Mouse (Mus musculus): ENCODE results near the gene Dazap1.

Dazap1 gene

DNA sequence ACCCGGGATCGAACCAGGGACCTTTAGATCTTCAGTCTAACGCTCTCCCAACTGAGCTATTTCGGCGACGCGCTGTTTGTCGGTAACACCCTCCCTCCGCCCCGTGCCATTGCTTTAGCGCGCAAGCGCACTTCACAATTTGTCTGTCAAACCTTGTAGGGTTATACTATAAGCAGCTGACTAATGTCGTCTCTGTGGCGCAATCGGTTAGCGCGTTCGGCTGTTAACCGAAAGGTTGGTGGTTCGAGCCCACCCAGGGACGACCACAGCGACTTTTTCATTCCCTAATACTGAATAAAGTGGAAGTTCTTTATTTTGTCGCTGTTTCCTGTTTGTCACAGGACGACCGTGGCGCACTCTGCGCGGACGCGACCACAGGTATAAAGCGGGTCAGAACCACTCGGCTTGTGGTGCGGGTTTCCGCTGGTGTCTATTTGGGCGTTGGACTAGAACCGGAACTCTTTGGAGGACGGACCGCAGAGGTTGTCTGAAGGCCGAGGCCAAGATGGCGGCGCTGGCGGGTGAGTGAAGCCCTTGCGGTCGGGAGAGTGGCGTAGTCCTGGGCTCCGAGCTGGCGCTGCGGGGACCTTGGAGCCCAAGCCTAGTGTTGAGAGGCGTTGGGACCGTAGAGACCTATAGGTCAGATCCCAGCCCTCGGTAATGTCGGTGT, 12.2 kb upstream of the Dazap1 start, which contains the start of gene Ndufs7:
Ndufs7 (plus strand) TSS at position 151 of the 670 bp plus-strand sequence.
- in situ Hi-C loops (cut with MboI, MseI) = loop anchor here (10.0 kb wide), 1 partner anchor 264 kb away; the partner anchor contains the start of genes Cnn2 and Tmem259

DNA sequence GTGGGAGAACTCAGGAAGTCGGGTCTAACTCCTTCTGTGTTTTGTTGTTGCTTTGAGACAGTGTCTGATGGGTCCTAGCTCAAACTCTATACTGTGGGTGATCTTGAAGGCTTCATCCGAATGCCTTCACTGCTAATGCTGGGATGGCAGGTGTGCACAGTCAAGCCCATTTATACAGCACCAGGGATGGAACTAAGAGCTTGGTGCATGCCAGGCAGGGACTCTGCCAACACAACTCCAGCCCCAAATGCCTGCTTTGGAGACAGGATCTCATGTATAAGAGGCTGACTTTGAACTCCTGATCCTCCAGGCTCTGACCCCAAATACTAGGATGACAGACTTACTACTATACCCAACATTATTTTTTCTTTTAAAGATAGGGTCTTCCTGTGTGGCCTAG, 11.2 kb upstream of the Dazap1 start:
- in situ Hi-C loops (cut with MboI, MseI) = no loop called here

DNA sequence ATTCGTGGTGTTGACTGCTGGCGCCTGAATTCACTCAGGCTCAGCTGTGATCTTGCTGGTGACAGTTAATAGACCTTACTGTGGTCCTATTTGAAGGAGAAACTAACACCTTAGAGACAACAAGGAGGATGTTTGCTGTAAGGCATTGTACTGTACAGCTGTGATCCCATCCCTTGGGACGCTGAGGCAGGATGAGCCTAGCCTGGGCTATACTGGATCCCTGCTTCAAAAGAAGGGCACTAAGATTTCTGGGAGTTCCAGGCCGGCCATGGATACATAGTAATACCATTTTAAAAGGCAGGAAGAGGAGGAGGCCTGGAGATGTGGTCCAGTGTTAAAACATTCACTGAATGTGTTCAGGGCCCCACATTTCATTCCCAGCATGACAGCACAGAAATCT, 10.7 kb upstream of the Dazap1 start:
- in situ Hi-C loops (cut with MboI, MseI) = no loop called here

DNA sequence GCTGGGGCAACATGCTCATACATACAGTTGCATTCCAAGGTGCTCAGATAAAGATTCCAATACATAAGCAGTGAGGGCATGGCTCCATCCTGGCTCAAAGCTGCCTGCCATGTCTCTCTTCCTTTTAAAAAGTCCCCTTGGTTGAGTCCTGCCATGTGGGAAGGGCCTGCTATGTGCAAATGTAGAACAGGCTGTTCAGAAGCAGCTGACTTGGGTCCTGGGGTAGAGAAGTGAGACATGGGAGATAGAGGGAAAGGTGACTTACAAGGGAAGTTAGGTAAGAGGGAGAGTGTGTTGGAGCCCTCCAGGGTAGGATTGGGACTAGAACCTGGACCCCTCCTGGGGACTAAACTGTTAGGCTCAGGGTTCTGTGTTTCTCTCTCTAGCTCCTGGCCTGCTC, 9.3 kb upstream of the Dazap1 start:
- in situ Hi-C loops (cut with MboI, MseI) = no loop called here

DNA sequence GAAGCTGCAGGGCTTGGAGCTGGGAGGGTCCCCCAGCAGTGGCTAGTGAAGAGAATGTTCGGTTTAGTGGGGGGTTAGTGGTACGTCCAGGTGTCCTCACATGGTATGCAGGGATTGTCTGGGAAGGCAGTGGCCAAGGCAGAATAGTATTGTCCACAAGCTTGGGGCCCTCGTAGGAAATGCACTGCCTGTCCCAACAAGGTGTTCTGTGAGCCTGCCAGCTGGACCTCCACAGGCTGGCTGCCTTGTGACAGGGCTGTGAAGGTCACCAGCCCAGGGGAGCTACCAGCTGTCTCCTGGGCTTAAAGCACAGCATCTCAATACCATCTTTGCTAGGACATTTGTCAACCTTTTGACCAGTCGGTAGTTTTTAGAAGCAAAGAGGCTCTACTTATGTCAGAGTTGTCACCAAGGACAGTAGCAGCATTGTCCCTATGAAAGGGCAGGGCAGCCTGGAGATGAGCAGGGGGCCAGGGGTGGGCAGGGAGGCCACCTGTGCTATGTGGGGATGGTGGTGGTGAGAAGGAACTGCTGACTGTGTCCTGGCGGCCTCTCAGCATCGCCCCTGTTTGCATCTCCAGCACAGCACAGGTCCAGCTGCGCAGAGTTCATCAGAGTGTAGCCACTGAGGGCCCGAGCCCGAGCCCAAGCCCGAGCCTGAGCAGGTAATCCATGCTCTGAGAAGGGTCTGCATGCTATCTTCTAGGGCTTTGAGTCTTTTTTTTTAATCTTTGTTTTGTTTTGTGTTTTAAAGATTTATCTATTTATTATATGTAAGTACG, 8.6 kb upstream of the Dazap1 start:
- in situ Hi-C loops (cut with MboI, MseI) = no loop called here

DNA sequence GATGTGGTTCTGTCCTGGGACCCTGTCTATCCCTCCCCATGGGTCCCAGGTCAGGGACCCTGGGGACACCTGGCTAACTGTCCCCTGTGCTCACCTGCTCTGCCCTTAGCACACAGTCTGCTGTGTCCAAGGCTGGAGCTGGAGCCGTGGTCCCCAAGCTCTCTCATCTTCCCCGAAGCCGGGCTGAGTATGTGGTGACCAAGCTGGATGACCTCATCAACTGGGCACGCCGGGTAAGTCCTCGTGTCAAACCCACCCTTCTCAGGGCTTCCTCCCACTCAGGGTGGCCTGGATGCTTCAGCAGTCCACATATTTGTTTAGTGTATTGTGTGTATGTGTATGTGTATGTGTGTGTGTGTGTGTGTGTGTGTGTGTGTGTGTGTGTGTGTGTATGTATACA, 7.7 kb upstream of the Dazap1 start:
- in situ Hi-C loops (cut with MboI, MseI) = no loop called here

DNA sequence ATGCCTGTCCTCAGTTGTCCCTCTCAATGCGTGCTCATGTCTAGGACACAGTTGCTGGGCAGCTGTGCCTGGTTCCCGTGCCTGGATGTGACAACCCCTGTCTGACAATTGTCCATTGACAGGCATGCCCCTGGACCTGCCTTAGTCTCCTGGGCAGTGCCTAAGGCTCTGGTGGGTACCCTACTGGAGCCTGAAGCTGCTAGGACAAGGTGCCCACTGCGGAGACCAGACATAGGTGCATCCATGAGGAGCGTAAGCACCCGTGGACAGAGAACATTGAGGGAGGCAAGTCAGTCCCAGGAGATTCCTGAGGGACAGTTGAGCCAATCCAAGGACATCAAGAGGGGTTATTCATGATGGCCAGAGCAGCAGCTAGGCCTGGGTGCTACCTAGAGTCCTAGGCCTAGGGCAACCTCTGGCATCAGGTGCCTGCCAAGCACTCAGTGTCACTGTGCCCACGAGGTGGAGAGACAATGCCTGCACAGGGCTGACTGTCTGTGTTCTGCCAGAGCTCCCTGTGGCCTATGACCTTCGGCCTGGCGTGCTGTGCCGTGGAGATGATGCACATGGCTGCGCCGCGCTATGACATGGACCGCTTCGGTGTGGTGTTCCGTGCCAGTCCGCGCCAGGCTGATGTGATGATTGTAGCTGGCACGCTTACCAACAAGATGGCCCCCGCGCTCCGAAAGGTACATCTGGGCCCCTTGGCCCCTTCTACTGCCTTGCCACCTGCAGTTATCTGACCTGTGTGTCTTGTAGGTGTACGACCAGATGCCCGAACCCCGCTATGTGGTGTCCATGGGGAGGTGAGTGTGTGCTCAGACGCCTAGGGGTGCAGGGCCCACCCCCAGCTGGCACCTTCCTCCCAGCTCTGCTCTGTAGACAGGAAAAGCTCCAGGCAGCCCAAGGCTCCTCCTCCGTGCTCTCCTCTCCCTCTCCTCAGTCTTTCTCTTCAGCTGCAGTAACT, 6.7 kb upstream of the Dazap1 start:
- in situ Hi-C loops (cut with MboI, MseI) = no loop called here

DNA sequence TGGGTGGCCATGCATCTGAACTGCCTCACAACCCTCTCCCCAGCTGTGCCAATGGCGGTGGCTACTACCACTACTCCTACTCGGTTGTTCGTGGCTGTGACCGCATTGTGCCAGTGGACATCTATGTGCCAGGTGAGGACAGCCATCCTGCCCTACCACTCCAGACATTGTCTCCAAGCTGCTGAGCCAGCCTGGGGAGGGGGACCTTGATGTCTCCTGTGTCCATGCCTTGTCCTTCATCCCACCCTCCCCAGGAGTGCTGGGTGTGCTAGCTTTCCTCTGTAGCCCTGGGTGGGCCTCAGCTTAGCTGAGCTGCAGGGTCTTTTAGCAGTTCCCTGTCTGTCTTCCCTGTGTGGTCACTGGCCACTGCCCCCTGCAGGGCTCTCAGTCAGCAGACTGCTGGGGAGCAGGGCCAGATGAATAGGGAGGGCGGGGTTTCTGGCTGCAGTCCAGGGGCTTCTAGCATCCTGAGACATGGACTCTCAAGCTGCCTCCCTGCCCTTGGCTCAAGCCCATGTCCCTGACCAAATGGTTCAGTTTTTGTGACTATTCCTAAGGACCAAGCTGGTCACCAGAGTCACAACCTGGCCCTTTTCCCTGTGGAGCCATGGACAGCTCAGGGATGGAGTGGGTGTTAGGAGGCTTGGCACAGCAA, 5.3 kb upstream of the Dazap1 start:
- in situ Hi-C loops (cut with MboI, MseI) = no loop called here

DNA sequence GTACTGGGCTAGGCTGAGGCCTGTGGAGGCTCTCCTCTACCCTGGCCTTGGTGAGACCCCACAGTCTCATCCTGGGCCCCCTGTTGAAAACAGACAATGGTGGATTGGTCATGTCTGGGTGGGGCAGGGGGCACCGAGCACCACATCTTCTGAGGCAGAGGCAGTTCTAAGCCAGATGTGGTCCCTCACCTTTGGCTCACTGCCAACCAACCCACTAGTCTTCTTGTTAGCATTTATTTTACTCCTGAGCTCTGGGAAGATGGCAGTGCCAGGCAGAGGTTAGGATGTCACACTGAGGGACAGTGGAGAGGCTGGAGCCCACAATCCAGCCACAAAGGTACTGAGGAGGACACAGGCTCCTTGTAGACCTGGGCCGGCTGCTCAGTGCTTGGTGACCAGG, 3.4 kb upstream of the Dazap1 start:
- in situ Hi-C loops (cut with MboI, MseI) = no loop called here

DNA sequence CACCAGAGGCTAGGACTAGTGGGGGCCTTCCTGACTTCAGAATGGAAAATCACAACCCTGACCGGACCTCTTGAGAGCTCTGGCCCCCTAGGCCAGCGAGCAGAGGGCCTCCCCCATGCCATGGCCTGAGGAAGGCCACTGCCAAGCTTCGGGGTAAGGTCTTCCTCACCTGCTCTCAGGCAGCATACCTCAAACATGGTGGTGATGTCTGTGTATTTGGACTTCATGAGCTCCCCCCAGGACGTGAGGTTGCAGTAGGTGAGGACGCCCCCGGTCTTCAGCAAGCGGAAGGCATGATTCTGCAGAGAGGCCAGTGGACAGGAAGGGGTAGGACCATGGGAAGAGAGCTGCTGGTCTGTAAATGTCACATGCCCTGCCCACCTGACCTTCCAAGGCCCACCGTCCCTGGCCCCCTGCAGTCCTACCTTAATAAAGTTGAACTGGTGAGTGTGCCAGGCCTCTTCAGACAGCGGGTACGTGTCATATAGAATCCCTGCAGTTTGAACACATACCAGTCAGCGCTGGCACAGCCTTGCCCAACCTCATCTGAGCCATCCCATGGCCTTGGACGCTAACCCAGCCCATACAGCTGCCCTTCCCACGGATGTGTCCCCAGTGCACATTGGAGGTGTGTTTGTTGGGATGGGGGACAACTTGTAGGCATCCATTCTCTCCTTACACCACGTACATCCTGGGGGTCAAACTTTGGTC, 2.4 kb upstream of the Dazap1 start:
- in situ Hi-C loops (cut with MboI, MseI) = no loop called here

DNA sequence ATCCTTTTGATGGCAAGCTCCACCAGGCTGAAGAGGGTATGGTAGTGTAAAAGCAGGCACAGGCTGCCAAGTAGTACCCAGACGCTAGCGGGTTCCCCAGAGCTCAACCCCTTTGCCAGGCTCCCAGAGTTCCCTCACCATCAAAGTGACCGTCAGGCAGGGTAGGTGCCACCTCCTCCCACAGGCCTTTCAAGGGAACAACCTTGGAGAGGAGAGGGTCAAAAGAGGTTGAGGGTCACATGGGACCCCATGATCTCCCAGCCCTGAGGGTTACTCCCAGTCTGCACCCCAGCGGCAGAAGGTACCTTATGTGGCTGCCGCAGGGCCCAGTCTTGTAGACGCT, 1.9 kb upstream of the Dazap1 start:
- in situ Hi-C loops (cut with MboI, MseI) = no loop called here

DNA sequence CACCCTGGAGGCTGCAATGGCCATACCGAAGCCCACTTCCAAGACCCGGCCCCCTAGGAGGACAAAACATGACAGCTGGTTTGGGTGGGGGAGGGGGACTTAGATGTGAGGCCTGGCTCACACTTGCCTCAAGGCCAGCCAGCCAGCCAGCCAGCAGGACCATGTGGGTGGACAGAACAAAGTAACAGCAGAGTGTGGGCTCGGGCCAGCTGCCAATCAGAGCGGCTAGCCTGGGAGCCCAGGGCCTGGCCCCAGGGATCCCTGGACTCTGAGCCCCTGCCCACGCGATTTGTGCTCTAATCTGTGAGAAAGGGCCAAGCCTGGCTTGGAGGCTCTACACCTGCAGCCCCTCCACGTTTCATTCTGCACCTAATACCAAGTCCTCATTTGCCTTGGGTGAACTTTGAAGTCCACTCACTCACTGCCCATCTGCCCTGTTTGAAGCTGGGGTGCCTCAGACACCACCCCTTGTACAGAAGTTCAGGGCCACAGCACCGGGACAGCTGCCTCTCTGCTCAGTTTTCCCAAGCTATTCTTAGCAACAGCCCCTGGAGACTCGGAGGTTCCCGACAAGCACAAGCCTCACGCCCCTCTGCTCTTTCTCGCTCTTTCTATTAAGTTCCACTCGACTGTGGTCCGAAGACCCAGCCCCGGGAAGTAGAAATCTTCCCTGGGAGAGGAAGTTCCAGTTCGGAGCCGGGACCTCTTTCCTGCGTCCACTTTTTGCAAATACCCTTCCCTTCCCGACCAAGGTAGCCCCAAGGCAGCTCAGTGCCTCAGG, 1.2 kb upstream of the Dazap1 start:
- in situ Hi-C loops (cut with MboI, MseI) = no loop called here

DNA sequence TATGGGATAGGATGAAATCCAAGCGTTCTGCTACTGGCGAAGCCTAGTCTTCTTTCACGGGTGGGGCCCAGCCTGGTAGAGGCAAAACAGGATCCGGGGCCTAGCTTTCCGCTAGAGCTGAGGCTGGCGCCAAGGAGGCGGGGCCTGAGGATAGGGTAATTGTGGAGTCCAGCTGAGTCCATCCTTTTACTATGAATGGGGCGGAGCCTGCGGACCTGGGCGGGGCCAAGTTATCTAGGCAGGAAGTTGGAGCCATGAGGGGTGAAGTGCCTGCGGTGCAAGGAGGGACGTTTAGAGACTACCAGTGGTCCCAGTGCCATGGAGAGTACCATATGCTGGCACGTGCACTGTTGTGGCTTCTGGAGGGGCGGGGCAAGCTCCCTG, 291 bp downstream of the Dazap1 start:
- in situ Hi-C loops (cut with MboI, MseI) = no loop called here

DNA sequence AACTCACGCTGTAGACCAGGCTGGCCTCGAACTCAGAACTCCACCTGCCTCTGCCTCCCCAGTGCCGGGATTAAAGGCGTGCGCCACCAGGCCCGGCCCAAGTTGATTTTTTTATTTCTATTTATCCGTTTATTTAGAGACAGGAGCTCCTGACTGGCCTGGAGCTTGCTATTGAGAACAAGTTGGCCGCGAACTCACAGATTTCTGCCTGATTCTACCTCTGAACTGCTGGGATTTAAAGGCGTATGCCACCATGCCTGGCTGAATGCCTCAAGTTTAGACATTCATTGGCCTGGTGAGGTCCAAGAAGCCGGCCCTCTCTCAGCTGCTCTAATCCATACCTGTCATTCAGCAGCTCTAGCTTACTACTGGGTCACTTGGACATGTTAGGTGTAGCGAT, 883 bp downstream of the Dazap1 start:
- in situ Hi-C loops (cut with MboI, MseI) = no loop called here

DNA sequence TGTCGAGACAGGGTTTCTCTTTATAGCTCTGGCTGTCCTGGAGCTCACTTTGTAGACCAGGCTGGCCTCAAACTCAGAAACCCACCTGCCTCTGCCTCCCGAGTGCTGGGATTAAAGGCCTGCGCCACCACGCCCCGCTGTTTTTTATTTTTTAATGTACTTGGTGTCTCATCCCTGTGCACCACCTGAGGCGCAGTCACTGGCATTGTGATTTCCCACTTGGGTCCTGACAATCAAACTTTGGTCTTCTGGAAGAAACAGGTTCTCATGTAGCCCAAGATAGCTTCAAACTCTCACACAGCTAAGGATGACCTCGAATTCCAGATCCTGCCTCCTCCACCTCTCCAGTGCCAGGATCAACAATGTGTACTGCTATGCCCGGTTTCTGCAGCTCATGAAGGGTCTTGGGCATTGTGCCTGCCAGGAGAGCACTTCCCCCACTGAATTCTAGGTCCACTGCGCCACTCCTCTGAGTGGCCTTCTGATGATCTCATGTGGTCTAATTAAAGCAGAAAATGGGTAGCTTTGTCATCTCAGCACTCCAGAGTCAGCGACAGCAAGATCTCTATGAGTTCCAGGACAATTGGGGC, 1.6 kb downstream of the Dazap1 start:
- in situ Hi-C loops (cut with MboI, MseI) = no loop called here

DNA sequence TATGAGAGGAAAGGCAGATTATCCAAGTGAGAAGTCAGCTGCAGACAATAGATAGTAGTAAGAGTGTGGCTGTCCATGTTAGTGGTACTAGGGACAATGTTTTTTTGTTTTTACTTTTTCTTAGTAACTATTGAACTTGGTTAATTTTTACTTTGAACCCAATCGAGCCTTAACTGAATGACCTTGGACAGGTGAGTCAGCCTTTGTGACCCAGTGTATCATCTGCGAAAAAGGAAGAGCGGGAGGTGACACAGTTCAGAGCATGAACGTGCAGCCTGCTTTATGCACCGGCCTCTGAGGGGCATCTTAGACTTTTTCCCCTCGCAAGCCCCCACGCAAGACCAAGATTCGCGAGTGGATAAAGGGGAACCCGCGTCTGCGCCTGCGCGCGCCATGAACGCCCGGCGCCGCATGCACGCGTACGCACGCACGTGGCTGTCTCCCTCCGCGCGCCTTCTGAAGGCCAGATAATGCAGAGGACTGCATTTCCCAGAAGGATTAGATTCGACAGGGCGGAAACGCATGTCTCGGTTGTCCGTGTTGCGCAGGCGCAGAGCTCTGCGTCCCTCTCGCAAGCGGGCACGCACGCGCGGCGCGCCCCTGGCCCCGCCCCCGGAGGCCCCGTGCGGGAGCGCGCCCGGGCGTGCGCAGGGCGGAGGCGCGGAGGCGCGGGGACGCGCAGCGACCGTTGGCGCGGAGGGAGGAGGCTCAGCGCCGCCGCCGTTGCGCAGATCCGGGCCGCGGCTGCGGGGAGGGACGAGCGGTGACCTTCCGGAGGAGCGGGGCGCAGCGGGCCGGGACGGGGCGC, 3.3 kb downstream of the Dazap1 start:
- in situ Hi-C loops (cut with MboI, MseI) = no loop called here

DNA sequence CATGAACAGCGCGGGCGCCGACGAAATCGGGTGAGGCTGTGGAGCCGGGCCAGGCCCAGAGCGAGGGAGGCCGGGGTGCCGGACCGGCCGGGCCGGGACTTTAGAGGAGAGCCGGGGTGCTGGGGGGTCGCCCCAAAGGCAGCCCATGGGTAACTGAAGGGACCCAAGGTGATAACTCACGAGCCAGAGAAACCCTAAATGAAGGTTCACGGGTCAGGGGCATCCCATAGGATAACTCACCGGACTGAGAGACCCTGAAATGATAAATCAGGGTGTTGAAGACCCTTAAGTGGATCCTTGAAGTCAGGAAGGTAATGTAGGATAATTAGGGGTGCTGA, 3.8 kb downstream of the Dazap1 start:
- in situ Hi-C loops (cut with MboI, MseI) = no loop called here

DNA sequence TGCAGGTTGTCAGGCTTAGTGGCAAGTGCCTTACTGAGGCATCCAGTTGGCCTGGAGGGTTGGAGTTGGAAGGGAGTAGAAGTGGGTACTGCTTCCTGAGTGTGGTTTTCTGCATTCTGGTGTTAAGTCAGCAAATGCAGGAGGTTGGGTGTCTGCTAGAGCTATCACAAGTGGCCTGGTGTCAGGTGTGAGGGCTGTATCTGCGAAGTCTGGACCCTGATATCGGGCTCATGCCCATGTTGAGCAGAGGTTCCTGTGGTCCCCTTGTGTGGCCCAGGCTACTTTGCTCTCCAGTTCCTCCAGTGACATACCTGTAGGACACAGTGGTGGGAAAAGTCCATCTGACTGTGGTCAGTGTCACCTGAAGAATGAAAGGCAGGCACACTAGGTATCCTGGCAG, 8.8 kb downstream of the Dazap1 start:
- in situ Hi-C loops (cut with MboI, MseI) = no loop called here

DNA sequence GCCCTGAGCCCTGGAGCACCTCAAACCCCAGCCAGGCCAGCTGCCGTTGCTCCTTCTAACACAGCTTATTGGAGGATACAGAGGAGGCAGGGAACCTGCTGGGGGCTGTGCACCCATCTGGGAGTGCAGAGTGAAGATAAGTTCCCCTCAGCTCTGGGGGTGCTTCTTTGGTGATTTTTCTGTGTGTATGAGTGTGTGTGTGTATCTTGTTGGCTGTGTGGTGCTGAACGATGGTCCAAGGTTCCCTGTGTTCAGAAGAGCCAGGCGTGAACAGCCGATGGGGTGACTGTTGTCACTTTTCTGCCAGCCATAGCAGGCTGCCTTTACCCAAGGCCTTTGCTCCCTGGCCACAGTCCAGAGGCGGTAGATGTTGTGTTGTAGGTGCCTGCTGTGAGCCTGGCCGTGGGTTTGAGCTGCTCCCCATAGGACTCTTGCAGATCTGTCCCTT, 9.5 kb downstream of the Dazap1 start:
- in situ Hi-C loops (cut with MboI, MseI) = no loop called here
